Mouse (Mus musculus) kidney, adult 9 months (tissue): ENCODE measurements around the gene Pgs1.

Experiments
- DNase-seq: peaks from one replicate; pipeline ENCODE4 v3.0.0; 2022

The Pgs1 gene

DNA sequence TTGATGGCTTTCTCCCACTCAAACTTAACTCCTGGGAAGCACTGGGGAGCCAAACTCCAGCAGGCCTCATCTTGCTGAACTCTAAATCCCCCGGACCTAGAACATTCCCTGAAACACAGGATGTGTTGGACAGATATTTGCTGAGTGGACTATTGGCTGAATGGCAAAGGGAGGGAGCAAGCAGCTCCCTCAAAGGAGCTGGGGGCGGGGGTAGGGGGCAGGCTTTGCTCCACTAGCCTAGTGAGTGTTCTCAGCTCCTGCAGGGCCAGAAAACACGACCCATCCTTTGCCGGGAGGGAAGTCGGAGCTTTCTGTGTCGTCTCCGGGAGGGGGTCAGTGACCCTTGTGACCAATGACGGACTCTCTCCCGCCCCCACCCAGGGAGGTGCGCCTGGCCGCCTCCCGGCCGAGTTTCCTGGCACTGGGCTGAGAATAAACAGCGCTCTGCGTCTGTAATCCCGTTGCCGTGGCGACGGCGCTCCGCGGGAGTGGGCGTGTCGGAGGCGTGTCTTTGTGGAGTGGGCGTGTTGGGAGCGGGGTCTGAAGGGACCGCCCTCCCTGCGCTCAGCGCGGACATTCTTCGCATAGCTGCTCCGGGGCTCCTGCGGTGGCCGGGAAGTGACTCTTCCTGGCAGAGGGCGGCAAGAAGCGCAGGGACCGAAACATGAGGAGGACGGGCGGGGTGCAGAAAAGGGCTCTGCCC, 22.9 kb upstream of the Pgs1 start:
- peak; percentile 99 for DNase-seq

GRCm38 (mm10) chr11:117963872-117964271, 22.2 kb upstream of the Pgs1 start:
- DNase-seq, result no peak

- no peak for DNase-seq
These were observed 21.8 kb upstream of the Pgs1 start for GRCm38 (mm10) chr11:117964294-117964693.

GRCm38 (mm10) chr11:117965052-117965451, 21.0 kb upstream of the Pgs1 start:
- DNase-seq, result no peak

DNA sequence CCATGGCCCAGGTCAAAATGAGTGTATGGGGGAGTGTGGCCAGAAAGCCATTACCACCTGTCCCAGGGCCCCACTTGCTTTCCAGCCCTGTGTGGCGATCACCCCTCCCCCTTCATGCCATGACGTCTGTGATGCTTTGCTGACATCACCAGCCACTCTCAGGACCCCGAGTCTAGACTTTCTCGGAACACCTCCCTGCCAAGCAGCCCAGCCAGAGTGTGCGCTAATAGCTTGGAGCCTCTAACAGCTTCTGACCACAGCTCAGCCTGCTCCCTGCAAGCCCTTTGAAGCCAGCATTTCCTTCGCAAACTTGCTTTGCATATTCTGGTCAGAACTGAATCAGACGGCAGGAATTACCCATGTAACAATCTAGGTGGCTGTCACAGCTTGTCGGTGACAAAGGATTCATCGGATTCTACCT, 20.5 kb upstream of the Pgs1 start:
- no peak for DNase-seq

DNA sequence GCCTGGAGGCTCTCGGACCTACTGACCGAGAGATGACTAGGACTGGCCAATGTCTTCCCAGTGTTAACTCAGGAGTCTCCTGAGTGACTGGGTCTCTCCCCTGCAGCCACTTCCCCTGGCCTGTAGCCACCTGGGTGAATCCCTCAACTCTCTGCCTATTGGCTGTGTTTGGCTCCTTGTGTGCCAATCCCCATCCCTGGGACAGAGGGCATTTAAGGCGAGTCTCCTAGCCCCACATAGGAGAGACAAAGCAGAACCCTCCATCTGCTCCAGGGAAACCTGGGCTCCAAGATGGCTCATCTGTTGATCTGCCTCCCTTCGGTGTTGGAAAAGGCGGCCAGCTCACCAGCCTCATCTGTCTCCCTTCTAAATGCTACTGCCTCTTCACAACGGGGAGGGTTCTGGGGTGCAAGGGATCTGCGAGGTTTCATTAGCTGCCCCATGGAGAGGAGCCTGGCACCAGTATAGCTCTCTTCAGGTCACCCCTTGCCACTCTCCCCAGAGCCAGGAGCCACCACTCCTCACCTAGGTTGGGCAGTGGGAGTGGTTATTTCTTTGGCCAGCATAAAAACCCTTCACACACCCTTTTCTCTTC, 19.5 kb upstream of the Pgs1 start:
- DNase-seq, result no peak

DNA sequence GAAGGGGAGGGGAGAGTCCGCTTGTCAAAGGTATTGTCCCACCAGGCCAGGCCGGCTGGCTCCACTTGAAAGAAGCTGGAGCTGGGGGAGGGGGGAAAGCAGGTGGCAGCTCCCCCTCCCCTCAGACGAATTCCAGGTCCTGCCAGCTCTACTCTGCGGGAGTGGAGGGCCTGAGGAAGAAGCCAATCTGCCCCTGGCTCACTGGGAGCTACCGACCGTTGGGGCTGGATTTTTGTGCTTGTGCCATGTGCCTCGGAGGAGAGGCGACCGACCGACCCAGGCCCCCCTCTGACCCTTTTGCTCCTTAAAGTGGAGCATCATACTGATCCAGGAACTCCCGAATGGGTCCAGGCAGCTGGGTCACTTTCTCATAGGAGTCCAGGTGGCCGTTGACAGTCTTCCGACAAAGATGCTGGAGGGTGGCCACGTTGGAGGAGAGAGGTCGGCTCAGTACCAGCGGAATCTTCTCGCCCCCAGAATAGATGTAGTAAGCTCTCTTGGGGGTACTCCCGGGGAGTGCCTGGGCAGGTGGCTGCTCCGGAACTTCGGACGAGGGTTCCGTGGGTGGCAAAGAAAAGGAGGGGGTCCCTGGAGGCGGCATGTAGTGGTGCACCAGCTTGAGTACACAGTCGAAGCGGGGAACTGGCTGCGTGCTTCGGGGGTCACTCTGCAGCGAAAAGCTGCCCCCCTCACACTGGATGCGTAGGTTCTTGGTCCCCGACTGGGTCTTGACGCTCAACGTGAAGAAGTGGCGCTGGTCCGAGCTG, 18.7 kb upstream of the Pgs1 start:
- DNase-seq, result no peak

DNA sequence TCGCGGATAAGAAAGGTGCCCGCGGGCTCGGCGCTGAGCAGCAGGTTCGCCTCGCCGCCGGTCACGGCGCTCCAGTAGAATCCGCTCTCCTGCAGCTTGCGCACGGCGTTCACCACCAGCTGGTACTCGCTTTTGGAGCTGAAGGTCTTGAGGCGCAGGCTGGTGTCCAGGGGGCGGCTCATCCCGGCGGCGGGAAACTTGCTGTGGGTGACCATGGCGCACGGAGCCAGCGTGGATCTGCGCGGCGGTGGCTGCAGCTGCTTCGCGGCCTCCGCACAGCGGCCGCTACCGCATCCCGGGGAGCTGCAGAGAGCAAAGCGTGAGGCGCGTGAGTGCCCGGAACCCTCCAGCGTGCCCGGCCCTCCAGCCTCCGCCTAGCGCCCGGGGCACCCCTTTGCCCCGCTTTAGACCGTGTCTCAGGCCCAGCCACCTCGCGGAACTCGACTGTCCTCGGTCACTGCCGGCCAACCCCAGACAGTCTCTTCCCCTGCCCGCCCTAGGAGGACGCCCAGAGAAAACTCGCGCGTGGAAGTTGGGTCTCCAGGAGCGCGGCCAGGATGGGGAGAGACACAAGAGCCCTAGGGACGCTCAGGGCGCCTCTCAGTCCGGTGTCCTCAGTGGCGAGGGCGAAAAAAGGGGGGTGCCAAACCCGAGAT, 17.9 kb upstream of the Pgs1 start:
- no peak for DNase-seq

DNA sequence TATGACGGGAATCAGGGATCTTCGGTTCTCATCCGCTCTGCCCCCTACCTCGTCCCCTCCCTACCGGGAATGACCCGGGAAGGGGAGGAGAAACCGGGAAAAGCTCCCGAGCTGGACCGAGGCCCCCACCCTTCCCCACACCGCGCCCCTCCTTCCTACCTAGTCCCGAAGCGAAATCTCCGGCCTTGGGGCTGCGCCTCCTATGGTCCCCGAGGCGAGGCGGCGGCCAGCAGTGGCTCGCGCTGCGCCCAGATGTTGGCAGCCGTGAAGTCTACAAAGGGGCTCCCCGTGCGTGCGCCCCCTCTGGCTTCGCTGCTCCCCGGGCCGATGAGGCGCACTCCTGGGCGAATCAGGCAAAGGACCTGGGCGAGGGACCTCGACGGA, 17.4 kb upstream of the Pgs1 start:
- DNase-seq, result peak; percentile 44

- DNase-seq, result peak; percentile 97
These were observed 16.8 kb upstream of the Pgs1 start for GRCm38 (mm10) chr11:117969100-117969944.

GRCm38 (mm10) chr11:117969945-117970872, 15.9 kb upstream of the Pgs1 start, which contains the start of gene Socs3:
Gene Socs3, minus strand, starts transcription at chr11:117970047.
- peak; percentile 93 for DNase-seq

GRCm38 (mm10) chr11:117971100-117971499, 15.0 kb upstream of the Pgs1 start:
- DNase-seq, result no peak

DNA sequence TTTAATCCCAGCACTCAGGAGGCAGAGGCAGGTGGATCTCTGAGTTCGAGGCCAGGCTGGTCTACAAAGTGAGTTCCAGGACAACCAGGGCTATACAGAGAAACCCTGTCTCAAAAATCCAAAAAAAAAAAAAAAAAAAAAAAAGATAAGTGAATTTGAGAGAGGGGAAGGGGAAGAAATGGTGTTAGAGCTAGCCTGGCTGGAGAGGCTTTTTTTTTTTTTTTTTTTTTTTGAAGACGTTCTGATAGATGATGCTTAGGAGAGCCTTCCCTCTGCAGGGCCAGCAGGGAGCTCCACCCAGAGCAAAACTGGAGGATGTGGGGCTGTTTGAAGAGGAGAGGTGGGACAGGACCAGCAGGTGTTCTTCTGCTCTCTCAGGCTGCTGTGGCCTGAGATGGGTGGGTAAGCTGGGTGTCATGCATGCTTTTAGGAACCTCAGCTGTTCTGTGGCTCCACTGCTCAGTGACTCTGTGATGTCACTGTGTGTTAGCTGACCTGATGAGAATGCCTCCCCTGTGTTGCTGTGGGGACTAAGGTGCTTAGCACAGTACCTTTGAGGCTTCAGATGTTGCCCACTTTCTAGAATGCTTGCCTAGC, 14.3 kb upstream of the Pgs1 start:
- DNase-seq, result no peak

DNA sequence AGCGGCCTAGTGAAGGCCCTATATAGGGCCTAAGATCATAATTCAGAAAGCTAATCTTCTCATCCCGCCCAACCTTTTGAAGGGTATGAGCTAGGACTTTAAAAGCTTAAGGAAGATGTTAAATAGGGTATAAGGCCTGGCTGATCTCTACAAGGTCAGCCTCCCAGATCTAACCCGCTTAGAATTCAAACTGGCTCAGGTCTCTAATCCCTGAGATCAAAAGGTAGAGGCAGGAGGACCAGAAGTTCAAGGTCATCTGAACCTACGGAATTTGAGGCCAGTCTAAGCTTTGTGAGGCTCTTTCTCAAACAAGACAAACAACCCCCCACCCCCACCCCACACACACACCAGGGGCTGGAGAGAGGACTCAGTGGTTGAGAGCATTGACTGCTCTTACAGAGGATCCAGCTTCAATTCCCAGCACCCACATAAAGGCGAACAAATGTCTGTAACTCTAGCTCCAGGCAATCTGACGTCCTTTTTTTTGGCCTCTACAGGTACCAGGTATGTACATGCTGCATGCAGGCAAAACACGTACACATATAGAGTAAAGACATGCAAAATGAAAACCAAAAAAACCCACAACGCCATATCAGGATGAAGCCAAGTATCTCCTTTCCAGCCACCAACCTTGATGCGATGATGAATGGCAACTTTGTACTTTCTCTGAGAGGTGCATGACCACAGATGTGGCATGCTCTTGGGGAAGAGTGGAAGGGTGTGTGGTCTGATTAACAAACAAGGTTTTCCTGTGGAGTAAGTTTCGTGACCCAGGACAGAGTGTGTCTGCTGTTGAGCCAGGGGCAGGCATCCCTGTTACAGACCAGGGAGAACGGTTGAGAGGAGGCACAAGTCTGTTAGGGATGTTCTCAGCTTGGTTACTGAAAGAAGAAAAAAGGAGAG, 13.2 kb upstream of the Pgs1 start:
- DNase-seq, result no peak

DNA sequence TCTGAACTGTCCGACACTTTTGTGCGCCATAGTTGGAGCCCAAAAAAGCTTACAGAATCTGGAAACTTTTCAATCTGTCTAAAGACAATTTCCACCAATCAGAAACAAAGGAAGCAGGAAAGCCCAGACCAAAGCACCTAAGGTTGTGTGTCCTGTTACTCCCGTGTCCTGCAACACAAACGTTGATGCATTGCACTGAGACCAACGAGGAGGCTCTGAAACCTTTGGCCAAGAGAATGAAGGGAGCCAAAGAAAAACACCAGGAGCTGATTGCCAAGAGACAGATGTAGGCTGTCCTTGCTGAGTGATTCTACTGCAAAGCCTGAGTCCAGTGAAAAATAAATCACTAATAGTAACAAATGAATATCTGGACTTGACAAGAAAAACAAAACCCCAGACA, 12.5 kb upstream of the Pgs1 start:
- no peak for DNase-seq

DNA sequence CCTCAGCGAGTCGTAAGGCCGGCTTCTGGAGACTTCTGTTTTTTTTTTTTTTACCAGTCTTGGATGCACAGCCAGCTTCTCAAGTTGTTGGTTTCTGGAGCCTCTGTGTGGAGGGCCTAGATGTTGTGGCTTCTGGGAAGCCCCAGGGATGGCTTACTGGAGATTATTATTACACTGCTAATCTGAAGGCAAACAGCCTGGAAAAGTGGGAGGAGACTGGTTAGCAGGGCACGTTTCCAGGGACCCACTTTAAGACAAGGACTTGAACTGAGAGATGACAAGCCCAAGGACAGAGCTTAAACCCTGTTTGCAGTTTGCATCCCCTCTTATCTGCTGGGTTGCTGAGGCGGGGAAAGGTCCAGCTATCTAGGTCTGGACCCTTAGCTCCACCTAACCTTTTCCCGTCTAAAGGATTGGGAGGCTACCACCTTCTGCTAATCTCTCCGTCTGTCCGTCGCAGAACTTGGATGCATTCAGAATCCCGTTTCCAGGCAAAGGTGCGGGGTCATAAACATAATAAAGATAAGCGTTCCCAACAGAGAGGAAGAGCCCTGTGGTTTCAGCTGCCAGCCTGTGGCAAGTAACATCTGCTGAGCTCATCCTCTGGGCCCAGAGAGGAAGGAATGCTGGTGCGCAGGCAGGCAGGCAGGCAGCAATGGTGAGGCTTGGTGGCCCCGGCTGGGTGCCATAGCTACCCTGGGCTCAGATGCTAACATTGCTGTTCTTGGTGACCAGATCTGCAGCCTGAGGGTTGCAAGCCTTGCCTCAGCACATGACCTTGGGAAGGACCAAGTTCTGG, 11.6 kb upstream of the Pgs1 start:
- no peak for DNase-seq

GRCm38 (mm10) chr11:117975211-117975967, 10.7 kb upstream of the Pgs1 start:
- DNase-seq, result no peak

- DNase-seq, result no peak
These were observed 10.0 kb upstream of the Pgs1 start for GRCm38 (mm10) chr11:117976081-117976582.
